Mouse (Mus musculus) retina, postnatal 7 days (tissue): ENCODE measurements around the gene Cnga4.
A peak's percentile ranks its signal among the peaks of the same experiment; 100 is the strongest.
"Not testable (repeated sequence)": the region's sequence is repeated elsewhere in the genome, so short reads cannot be mapped to it uniquely, and the experiment has no call there.

Source experiments
- DNase-seq: peaks from one replicate; pipeline ENCODE4 v3.0.0-alpha.2; 2012; ENCODE audit warnings: low read depth, low spot score

Gene Cnga4

GRCm38 (mm10) chr7:105414385-105414784, 10.0 kb downstream of the Cnga4 start:
- DNase-seq, result no peak

DNA sequence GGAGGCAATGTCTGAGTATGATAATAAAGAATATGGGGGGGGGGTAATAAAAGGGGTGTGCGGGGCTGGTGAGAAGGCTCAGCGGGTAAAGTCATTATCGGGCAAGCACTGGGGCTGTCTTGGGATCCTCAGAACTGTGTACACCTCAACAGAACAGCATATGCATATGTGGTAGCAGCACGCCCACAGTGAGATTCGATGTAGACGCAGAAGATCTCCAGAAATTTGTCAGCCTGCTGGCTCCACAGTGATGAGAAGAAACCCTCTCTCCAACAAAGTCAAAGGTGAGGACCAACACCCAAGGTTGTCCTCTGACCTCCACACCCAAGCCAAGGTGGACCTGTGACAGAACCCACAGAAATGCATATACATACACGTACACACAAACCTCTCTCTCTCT, 12.2 kb downstream of the Cnga4 start:
- no peak for DNase-seq

DNA sequence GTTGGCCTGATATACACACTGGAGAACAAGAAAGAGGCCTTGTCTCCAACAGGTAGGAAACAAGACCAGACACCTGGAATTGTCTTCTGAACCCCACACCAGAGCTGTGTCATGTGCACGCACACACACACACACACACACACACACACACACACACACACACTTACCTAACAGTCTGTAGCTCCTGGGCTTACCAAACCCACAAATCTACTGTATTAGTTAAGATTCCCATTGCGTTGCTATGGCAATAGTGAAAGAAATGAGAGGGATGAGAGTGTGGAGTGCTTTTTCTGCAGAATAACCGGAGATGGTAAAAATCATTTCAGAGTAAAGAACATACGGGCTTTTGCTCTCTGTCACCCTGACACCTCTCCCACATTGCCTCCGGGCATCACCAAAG, 13.7 kb downstream of the Cnga4 start:
- no peak for DNase-seq

DNA sequence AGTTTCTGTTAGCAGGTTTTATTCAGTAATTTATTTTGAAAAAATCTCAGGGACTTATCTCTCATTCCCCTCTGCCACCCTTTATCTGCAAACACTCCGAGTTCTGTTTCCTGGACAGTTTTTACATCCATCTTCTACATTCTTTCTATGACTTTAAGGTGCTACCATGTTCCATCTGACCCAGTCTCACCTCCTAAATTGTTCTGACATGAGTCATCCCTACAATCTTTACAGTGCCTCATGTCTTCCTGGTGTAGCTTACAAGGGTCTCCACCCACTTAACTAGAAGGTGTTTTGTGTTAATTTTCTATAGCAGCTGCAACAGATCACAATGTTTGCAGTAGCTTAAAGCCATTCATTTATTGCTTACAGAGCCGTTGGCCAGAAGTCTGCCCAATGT, 16.5 kb downstream of the Cnga4 start:
- DNase-seq, result no peak

DNA sequence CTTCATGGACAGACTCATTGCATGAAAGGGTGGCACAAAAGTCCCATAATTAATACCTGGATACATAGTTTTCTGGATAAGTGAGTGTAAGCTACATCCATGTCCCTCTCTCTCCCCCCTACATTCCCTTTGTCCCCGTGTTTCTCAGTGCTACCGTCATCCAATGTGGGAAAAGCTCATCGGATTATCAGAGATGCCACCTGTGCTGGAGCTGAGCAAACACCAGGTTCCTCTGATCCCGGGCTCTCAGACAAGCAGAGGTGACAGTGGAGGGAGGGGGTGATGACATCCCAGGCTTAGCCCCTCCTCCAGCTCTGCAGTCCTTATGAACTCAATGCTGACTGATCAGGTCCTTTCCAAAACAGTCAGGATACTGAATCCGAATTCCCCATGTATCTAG, 20.0 kb downstream of the Cnga4 start:
- DNase-seq, result peak; percentile 35

GRCm38 (mm10) chr7:105425424-105426043, 21.2 kb downstream of the Cnga4 start, which contains the start of gene Cckbr:
Gene Cckbr, plus strand, starts transcription at chr7:105425731.
- no peak for DNase-seq

DNA sequence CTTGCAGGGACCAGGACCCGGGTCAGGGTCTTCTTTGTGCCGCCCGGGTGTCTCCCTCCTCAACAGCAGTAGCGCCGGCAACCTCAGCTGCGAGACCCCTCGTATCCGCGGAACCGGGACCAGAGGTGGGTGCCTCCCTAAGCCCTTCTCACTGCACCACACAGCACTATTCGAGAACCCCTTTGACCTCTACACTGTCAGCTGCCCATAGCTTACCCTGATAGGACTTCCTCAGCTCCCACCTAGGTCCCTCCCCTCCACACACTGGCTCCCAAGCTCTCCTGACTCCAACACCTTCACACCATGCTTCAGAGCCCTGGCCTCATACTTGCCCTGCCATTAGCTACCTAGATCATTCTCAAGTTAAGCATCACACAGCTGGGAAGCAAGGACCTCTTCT, 21.7 kb downstream of the Cnga4 start:
- DNase-seq, result no peak

- DNase-seq, result no peak
These were observed 27.7 kb downstream of the Cnga4 start for GRCm38 (mm10) chr7:105432058-105432457.

DNA sequence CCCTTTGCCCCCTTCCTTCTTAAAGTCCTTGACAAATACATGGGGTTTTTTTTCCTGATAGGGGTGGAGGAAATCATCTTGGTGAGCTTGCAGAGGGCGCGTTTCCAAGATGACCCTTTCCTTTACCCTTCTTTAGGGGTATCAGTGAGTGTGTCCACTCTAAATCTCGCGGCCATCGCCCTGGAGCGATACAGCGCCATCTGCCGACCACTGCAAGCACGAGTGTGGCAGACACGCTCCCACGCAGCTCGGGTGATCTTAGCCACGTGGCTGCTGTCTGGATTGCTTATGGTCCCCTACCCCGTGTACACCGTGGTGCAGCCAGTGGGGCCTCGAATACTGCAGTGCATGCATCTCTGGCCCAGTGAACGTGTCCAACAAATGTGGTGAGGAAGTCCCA, 29.5 kb downstream of the Cnga4 start:
- DNase-seq, result no peak

DNA sequence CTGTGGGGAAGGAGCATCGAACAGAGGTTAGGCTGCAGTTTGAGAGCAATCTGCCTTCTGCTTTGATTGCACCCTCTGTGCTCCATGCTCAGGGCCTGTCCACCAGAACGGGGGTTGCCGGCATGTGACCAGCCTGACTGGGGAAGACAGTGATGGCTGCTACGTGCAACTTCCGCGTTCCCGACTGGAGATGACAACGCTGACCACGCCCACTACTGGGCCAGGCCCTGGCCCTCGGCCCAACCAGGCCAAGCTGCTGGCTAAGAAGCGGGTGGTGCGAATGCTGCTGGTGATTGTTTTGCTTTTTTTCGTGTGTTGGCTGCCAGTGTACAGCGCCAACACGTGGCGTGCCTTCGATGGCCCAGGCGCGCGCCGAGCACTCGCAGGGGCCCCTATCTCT, 30.4 kb downstream of the Cnga4 start:
- DNase-seq, result no peak

DNA sequence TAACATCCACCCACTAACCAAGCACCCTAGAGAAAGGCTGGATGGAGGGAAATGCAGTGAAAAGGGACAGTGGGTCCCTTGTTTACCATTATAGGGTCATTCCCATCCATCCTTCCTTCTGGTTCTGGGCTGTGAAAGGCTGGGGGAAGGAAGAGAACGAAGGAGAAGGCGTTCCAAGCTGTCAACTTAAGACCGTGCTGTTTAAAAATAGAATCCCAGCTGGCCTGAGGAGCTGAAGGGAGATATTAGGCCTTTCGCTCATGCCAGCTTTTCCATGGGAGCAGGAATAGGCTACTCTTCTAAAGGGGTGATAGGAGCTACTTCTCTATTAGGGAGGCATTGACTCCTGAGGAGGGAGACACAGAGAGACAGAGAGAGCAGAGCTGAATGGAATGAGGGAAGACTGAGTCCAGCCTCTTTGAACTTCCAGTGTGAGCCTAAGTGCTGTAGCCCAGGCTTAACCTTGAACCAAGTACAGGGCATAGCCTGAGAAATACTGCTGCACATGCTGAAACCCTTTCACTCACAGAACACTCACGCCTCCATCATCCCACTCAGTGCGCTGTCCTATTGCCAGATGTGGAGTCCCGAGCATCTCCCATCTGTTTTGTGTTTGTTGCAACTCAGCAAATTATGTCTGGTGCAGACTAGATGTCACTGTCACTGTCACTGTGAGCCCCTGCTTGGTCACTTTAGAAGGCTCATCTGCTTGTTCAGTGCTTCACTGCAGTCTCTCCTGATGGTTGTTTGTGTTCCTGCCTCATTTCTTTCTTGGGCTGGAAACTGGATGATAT, 33.8 kb downstream of the Cnga4 start:
- DNase-seq, result no peak

DNA sequence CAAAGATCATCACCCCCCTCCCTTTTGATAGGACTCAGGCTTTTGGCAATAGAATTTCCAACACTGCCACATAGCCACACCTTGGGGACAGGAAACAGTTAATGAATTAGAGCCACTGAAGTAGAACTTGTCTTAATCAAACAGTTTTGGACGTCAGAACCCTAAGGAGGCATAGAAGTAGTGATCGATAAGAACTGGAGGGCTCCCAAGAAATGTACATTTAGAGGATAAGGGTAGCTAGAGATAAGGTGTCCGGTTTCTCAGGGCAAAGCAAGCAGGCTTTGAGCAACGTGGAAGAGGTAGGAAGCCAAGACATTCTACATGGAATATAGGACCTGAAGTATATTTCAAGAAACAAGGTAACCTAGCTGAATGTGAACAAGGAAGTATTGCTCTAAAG, 37.1 kb downstream of the Cnga4 start:
- DNase-seq, result no peak

DNA sequence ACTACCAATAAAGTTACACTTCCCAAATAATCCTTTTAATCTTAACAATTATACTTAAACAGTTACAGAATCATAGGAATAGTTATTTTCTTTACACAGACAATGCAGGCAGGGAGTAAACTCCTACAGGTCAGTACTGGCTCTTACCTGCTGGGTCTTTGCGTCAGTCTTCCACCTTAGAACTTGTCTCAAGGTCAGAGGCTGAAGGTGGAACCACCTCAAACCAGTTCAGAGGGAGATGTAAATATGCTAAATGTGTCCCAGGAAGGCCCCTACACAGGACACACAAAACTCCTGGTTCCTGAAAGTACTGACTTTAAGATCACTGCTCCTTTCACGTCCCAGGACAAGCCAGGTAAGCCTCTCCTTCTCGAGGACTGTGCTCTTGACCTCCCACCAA, 40.7 kb downstream of the Cnga4 start:
- DNase-seq, result no peak

DNA sequence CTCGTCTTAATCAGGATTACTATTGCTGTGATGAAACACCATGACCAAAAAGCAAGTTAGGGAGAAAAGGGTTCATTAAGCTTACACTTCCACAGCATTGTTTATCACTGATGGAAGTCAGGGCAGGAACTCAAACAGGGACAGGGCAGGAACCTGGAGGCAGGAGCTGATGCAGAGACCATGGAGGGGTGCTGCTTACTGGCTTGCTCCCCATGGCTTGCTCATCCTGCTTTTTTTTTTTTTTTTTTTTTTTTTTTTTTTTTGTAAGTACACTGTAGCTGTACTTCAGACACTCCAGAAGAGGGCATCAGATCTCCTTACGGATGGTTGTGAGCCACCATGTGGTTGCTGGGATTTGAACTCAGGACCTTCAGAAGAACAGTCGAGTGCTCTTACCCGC, 49.0 kb downstream of the Cnga4 start:
- DNase-seq, result not testable (repeated sequence)
